Mouse (Mus musculus) thymus, postnatal 25 days (tissue): ENCODE measurements around the gene Ntf5.
A peak's percentile ranks its signal among the peaks of the same experiment; 100 is the strongest.

Experiments used
- DNase-seq: peaks from one replicate; pipeline ENCODE4 v3.0.0; 2022

The Ntf5 gene

DNA sequence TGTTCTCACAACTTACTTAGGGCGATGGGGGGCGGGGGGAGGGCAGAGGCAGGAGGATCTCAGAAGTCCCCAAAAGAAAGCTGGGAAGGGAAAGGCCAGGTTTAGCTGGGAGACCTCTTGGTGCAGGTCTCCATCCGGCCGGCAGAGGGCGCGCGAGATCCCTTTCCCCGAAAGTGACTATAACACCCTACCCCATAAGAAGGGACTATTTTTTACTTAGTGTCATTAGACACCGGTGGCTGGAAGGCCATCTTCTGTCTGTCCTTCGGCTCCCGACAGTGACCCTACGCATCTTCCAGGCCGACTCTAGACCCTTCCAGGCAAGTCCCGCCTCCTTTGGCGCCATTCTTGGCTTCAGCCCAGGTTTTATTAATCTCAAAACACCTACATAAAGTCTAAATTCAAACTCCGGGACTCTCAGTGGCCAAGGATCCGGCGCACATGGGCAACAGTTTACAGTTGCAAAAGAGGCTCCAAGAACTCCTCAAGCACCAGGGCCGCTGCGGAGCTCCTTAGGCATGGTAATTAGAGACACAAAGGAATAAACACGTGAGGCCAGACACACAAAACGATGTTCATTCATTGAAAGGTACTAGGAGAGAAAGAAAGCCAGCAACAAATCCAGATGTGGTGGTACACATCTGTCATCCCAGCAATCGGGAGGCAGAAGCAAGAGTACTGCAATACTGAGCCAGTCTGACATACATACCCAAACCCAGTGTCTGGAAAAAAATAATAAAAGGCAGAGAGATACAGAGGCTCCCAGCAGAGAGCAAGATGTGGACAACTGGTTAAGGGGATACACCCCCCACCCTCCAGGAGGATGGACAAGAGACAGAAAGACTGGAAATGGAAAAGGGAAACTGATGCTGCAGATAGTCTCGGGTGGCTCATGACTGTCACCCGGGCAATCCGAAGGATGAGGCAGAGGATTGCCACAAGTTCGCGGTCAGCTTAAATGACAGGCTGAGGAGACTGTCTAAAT, 8.1 kb upstream of the Ntf5 start, which contains the start of gene Kcna7:
Gene Kcna7, plus strand, starts transcription at position 563 of the 985 bp plus-strand sequence.
- DNase-seq = peak; percentile 78

DNA sequence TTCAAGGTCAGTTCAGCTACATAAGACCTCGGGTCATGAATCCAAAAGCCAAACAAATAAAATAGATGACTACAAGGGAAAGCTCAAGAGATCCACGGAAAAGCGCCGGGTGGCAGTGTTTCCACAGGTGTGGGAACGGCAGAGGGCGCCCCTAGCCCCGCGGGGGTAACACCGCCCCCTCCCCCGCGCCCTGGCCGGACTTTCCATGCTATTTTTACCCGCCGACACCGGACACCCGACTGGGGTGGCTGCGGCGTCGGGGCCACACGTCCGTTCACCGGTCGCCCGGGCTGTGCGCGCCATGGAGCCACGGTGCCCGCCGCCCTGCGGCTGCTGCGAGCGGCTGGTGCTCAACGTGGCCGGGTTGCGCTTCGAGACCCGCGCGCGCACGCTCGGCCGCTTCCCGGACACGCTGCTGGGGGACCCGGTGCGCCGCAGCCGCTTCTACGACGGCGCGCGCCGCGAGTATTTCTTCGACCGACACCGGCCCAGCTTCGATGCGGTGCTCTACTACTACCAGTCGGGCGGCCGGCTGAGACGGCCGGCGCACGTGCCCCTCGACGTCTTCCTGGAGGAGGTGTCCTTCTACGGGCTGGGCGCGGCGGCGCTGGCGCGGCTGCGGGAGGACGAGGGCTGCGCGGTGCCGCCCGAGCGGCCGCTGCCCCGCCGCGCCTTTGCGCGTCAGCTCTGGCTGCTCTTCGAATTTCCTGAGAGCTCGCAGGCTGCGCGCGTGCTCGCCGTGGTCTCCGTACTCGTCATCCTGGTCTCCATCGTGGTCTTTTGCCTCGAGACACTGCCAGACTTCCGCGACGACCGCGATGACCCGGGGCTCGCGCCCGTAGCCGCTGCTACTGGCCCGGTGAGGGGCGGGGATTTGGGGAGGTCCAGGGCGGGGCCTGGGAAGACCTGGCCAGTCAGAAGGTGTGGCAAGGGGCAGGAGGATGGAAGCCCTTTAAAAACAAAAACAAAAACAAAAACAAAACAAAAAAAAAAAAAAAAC, 7.0 kb upstream of the Ntf5 start:
- DNase-seq = no peak

DNA sequence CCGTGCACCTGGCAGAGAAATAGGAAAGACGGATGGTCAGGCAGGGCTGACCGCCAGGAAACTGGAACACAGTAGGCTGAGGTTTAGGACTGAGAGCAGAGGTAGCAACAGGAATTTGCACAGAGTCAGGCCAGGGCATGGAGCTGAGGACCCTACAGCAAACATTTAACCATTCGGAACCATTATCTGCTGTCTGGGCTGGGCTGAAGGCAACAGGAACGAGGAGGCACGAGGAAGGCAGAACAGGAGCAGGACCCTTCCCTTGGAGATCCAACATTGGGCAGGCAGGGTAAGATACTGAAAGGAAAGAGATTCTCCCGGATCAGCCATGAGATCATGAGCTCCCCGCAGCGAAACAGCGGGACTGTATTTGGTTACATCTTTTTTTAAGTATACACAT, 5.7 kb upstream of the Ntf5 start:
- DNase-seq = no peak

DNA sequence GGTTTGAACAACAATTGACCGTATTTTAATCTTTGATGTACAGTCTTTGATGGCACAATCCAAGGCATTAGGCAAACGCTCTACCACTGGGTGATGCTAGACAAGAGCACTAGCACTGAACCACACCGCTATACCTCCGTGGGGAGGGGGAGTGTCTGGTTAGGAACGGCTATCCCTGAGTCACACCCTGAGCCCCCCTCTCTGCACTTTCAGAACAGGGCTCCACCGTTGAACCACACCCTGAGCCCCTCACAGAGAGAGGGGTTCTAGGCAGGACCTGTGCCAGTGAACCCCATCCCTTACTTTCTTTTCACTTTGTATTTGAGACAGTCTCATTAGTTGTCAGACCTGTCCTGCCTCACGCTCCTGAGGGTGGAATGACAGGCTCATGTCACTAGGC, 5.1 kb upstream of the Ntf5 start:
- no peak for DNase-seq

DNA sequence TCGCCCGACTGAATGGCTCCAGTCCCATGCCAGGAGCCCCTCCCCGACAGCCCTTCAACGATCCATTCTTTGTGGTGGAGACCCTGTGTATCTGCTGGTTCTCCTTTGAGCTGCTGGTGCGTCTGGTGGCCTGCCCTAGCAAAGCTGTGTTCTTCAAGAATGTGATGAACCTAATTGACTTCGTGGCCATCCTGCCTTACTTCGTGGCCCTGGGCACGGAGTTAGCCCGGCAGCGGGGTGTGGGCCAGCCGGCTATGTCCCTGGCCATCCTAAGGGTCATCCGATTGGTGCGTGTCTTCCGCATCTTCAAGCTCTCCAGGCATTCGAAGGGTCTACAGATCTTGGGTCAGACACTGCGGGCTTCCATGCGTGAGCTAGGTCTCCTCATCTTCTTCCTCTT, 4.5 kb upstream of the Ntf5 start:
- DNase-seq = no peak

DNA sequence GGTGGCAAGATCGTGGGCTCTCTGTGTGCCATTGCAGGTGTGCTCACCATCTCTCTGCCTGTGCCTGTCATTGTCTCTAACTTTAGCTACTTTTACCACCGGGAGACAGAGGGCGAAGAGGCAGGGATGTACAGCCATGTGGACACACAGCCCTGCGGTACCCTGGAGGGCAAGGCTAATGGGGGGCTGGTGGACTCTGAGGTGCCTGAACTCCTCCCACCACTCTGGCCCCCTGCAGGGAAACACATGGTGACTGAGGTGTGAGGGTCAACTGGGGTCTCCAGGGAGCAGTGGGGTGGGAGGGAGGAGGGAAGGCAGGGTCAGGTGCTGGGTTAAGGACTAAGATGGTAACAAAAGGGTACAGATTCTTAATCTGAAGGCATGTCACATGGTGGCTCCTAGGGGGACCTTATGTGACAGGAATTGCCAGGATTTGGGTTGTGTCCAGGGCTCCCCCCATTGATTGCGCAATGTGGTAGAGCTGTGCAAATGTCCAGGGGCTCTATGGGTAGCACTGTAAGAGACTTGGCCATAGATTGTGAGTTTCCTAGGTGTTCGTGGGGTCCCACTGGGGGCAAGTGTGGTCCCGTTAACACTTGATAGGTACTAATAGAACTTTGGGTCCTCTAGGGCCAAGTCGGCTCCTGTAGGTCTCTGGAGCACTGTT, 3.9 kb upstream of the Ntf5 start:
- DNase-seq = no peak

DNA sequence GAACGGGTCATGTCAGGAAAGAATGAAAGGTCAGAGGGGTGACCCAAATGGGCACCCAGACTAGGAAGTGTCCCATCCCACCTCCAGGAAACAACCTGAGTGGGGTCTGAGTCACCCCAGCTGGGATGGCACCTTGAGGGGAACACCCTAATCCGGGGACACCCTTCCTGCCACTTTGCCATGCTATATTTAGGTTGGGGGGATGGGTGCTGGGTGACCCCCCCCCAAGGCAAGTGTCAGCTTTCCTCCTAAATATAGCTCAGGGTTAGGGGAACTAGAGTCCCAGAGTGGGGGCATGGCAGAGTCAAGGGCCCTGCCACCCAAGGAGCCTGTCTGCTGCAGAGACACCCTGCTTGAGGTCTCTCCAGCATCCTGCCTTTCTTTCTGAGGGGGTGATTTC, 1.1 kb upstream of the Ntf5 start:
- DNase-seq = no peak

DNA sequence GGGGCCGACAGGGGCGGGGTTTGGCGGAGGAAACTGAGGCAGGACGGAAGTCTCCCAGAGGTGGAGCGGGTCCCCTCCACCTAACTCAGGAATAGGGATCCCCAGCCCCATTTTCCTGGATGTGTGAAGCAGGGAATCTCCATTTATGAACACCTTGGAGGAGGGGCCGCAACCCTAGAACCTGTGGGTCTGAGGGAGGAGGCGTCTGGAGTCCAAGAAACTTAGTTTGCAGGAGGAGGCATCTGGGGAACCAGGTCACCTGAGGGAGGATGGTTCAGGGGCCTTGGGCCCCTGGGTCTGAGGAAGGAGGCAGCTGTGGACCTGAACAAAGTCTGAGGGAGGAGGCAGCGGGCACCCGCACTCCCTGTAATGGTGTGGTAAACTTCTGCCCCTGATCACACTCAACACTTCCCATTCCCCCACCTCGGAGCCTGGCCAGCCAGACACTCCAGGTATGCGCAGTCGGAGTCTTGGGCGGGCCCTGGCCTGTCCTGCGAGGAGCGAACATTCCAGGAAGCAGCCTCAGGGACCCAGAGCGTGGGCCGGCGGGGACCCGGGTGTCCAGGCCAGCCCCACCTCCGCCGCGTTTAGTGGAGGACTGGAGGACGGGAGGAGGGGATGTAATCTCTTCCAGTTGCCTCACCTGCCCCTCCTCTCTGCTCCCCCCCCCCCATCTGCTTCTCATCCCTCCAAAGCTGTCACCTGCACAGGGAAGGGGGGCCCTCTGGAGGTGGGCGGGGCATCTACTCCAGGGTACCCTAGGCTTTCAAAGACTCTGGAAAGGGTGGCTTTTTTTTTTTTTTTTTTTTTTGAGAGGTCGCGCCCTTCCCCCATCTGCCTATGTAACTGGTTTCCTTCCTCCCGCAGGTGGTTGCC, 607 bp downstream of the Ntf5 start:
- DNase-seq = no peak

DNA sequence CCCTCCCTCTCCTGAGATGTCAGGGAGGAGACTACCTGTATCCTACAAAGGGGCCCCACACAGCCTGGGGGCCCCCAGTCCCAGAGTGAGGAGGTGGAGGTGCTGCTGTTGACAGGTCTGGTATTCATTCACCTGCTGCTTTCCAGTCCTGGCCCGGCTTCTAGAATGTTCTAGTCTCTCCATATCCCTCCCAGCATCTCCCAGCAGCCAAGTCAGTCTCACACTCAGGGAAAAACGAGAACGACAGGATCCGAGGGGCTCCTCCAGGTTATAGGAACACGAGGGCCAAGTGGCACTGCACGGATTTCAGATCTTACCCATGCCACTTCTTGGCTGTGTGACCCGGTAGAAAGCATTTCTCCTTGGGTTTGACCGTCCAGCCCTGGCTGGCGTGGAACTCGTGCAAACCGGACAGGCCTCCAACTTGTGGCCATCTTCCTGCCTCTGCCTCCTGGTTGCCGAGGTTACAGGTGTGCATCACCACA, 1.3 kb downstream of the Ntf5 start:
- no peak for DNase-seq

DNA sequence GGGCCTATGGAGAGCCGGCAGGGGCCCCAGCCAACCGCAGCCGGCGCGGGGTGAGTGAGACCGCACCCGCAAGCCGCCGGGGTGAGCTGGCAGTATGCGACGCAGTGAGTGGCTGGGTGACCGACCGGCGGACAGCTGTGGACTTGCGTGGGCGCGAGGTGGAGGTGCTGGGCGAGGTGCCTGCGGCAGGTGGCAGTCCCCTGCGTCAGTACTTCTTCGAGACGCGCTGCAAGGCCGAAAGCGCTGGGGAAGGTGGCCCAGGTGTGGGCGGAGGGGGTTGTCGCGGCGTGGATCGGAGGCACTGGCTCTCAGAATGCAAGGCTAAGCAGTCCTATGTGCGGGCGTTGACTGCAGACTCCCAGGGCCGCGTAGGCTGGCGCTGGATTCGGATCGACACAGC, 2.1 kb downstream of the Ntf5 start:
- no peak for DNase-seq

DNA sequence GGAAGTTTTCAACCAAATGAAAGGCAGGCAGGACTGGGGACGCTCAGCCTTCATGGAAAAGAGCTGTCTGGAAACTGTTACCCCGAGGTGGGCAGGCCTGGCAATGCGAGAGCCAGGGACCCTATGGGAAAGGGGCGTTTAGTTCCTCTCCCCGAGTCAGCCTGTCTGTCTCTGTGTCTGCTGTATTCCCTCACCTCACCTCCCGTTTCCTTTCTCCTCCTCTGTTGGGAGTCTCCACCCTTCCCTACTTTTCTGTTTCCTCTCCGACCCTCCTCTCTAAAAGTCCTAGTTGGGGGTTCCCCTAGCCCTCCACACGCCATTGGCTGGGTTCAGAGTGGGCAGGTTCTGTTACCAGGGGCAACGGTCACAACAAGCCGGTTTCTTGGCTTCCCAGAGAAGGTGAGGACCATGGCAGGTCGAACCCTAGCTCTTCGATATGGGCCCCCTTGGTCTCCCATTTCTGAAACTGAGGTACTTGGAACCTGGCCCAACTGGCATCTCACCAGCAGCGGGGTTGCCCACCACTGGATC, 4.5 kb downstream of the Ntf5 start:
- DNase-seq = no peak

DNA sequence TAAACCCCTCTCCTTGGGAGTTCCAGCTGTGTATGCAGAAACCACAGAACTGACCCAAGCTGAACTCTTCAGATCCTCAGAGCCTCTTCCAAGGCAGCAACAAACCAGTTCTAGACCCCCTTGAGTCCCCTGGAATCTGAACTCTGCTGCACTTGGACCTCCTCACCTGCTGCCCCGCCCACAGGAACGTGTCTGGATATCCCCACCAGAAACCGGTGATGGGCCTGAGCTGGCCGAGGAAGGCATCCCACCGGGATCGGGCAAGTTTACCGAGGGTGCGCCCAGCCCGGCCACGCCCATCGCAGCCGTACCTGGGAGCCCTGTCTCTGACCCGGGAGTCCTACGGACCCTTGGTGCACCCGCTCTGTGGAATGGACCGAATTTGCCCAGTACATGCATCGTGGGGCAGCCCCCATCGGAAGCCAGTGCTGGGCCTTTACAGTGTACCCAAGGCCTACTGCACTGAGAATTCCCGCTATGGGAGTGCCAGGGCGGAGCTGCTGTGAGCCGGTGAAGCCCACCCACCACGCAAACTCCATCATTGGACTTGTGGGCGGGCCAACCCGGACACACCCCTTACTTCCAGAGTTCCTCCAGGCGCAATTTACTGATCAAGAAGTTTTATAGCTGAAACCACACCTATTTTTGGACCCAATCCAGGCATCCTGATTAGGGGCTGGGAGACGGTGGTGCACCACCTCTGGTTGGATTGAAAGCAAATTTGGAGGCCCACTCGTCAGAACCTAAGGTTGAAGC, 6.5 kb downstream of the Ntf5 start:
- no peak for DNase-seq

DNA sequence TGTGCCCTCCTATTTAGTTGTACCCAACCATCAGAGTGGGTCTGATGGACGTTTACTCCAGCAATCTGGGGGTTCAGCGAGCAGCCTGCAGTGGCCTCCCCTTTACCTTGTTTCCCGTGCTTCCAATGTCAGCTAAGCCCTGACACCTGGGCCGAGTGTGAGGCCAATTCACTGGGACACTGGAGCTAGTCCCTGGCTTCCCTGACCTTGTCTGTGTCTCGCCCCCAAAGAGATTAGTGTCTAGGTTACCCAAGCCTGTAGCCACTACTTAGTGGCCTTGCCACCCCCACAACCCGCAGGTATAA, 7.1 kb downstream of the Ntf5 start, which contains the start of gene Lhb:
Gene Lhb, plus strand, starts transcription at position 206 of the 305 bp plus-strand sequence.
- DNase-seq = no peak

DNA sequence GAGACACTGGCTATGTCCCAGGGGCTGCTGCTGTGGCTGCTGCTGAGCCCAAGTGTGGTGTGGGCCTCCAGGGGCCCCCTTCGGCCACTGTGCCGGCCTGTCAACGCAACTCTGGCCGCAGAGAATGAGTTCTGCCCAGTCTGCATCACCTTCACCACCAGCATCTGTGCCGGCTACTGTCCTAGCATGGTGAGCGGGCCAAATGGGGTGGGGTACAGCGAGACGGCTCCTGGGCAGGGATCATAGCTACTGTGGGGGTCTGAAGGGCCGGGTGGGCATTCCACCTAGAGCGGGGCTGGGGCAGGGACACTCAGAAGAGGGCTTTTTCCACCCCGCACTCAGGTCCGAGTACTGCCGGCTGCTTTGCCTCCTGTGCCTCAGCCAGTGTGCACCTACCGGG, 7.7 kb downstream of the Ntf5 start:
- no peak for DNase-seq

DNA sequence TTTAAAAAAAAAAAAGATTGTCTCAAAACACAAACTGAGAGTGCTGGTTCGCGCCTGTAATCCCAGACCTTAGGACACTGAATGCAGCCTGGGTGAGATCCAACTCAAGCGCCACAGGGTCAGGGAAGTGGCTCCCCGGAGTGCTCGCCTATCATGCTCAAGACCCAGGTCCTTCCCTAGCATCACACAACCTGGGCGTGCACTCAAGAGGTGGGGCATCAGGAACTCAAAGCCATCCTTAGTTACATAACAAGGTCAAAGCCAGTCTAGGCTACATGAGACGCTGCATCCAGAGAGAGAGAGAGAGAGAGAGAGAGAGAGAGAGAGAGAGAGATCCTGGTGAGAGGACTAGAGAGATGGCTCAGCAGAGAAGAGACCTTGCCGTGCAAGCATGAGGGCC, 13.1 kb downstream of the Ntf5 start:
- DNase-seq = no peak

DNA sequence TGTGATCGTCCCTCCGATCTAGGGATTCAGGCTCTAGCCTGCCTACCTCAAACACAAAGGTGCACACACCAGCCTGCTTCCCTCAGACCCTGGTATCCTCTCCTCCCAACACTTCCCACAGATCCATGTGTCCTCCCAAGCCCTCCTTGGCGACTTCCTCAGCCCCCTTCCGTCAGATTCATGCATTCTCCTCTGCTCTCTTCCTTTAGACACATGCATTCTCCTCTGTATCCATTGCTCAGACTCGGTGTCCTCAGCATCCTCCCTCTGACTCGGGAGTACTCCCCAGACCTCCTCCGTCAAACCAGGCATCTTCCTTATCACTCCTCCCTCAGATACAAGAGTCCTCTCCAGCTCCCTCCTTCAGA, 20.3 kb downstream of the Ntf5 start:
- no peak for DNase-seq

DNA sequence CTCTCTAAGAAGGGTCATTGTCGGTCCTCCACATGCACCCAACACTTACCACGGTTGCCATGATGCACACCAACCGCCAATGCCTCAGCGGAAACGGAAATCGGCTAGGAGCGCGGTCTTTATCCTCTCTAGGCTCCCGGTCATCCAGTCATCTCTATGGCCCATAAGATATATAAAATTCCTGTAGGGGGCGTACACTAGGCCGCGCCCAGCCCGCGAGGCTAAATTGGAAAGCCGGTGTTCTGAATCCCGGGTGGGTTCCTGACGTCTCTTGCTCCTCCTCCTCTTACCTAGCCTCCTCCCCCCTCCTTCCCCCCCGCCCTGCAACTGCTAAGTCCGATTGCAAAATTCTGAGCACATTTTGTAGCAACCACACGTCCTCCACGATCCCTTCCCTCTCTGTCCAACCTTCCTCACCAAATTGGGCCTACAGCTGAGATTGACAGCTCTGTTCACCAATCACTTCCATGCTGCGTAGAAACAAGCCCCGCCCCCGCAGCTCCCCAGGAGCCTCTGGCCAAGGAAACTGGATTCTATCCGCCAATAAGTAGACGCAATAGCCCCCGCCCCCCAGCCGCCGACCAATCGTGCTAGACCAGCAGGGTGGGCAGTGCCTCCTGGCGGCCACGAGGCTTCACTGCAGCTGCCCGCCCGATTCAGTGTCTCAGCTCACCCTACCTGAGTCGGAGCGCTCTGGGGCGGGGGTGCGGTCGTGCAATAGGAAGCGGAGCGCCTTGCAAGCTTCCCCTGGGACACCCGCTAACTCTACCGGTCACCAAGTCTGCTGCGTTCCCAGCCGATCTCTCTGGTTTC, 20.9 kb downstream of the Ntf5 start, which contains the start of gene Gys1:
Gene Gys1, plus strand, starts transcription at position 642 of the 813 bp plus-strand sequence.
- DNase-seq = peak; percentile 100

DNA sequence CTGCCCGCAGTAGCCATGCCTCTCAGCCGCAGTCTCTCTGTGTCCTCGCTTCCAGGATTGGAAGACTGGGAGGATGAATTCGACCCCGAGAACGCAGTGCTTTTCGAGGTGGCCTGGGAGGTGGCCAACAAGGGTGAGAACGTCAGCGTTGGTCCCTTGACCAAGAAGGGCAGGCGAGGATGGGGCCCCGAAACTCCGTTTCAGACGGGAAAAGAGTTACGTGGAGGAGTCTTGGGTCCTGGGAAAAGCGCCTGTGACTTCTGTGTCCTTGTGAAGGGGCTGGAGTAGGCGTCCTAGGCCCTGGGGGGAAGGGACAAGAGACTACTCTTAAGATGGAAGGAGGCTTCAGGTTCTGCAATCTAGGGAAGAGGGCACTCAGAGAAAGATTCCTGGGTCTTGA, 21.5 kb downstream of the Ntf5 start:
- DNase-seq = no peak

DNA sequence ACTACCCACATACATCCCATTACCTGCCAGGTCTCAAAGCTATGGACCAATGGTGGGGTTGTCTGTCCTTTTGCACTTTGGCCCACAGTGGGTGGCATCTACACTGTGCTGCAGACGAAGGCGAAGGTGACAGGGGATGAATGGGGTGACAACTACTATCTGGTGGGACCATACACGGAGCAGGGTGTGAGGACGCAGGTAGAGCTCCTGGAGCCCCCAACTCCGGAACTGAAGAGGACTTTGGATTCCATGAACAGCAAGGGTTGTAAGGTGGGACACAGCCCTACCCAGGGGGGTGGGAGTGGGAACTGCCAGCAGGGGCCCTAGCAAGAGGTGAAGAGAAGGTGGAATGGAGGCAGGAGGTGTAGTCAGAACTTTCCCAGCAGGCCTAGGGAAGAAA, 22.9 kb downstream of the Ntf5 start:
- no peak for DNase-seq

DNA sequence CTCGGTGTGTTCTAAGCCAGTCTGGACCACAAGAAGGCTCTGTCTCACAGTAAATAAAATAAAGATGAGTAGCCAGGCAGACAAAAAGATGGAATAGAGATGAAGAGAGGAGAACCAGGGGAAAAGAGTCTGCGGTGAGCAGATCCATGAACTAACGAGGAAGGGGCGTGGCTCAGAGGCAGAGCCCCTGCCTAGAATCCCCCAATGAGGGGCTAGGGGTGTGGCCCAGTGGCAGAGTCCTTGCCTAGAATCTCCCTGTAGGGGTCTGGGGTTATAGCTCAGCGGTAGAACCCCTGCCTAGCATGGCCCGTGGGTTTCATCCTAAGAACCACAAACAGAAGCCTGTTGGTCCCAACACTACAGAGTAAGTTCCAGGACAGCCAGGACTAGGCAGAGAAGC, 23.6 kb downstream of the Ntf5 start:
- DNase-seq = no peak
